Mouse (Mus musculus): Measurements from ENCODE around the gene Olfr474.
"Not testable (repeated sequence)": the region's sequence is repeated elsewhere in the genome, so short reads cannot be mapped to it uniquely, and the experiment has no call there.

The Olfr474 gene

GRCm38 (mm10) chr7:107954343-107954742 is at the start of gene Olfr474:
Gene Olfr474 (plus strand): TSS chr7:107954643.
- DNase-seq, result no peak

- DNase-seq, result no peak
Observed at GRCm38 (mm10) chr7:107930146-107930545, 24.3 kb upstream of the Olfr474 start, which contains the start of gene Olfr473. Gene Olfr473 (plus strand): TSS chr7:107930446.

DNA sequence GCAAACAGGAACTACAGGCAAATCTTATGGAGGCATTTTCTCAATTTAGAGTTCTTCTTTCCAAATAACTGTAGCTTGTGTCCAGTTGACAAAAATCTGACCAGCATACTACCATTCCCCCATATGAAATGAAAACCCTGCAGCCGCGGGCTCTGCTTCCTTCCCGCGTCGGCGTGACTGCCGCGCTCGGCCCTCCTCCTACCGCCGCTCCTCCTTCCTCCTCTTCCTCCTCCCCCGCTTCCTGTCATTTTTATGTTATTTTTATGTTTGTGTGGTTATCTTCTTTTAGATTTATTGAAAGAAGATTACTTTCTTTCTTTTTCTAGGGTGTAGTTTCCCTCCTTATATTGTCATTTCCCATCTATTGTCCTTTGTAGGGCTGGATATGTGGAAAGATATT is 1.9 kb upstream of the Olfr474 start:
- DNase-seq, result not testable (repeated sequence)

DNA sequence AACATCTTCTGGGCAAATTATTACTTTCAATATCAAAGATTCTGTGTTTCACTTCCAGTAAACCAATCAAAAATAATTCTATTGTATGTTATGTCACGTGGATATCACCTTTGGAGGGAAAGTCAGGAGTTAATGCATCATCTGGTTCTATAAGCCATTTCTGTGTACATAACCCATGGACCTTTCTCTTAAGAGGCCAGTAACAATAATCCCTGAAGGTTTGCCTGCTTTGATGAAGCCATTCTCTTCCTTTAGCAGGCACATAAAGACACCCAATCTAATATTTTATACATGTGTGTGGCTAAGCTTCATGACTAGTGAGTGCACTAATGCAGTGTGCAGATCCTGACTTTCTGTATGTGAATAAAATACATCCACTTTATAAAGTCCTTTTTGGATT is 10.1 kb downstream of the Olfr474 start, which contains the start of gene Olfr476:
Gene Olfr476, plus strand, starts transcription at position 301 of the 400 bp plus-strand sequence.
- DNase-seq, result no peak

- no peak for DNase-seq
Observed at GRCm38 (mm10) chr7:107986393-107986792, 31.9 kb downstream of the Olfr474 start, which contains the start of gene Olfr477. Gene Olfr477 (plus strand): TSS chr7:107986693.
